Mouse (Mus musculus) kidney, postnatal 4 days (tissue): ENCODE measurements around the gene D230025D16Rik.
A peak's percentile ranks its signal among the peaks of the same experiment; 100 is the strongest.

Experiments used
- DNase-seq, 2 experiments: peaks; one replicate each; pipeline ENCODE4 v3.0.0; 2021; ENCODE audit warnings: mixed read lengths in 2 of 2

Gene D230025D16Rik

GRCm38 (mm10) chr8:105293405-105293804 is 68.5 kb downstream of the D230025D16Rik start:
- DNase-seq = no peak

GRCm38 (mm10) chr8:105294776-105295175 is 69.8 kb downstream of the D230025D16Rik start:
- no peak for DNase-seq

DNA sequence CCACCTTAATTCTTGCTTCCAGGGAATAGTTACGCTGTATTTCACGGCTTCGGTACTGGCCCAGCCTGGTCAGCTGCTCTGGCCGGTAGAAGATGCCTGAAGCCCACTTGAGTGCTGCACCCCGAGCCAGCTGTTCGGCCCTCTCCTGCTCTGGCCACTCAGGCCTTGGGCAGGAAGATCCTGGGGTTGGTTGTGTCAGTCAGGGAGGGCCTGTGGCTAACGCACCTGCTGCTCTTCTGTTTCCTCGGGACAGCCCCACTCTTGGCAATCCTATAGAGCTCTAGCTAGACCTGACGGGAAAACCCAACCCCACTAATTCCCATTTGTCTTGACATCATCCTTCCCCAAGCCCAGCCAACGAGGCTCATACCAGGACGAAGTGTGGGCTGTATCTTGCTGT is 70.3 kb downstream of the D230025D16Rik start:
- no peak for DNase-seq

DNA sequence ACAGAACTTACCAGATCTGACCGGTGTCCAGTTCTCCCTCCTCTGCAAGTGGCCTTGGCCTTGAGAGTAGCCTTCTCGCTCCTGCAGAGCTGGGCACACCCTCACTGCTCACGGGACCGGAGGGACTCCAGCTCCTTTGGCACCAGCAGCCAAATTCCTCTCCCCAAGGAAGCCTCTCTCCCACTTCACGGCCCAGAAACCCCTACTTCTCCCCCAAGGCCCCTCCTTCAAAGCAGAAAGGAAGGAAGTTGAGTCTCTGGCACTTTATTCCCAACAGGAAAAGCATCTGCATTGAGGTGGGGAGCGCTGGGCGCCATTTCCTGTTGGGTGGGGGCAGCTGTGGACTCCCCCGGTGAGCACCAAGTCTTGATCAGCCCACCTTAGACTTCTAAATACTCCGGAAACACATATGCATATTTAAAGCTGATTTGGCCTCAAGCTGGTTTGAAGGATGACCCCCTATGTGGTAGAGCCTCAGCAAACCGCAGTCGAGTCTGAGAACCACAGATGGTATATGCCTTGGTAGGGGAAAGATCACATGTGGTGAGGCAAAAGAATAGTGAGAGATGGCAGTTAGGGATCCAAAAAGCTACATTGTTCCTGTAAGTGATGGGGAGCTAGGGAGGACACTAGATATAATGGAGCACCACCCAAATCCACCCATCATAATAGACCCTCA is 71.1 kb downstream of the D230025D16Rik start, which contains the start of gene Exoc3l:
Exoc3l (minus strand) TSS at position 207 of the 679 bp plus-strand sequence.
- DNase-seq = peak in 1 of 2 experiments; percentile 54

- DNase-seq = peak; percentile 93 to 96
Measured at GRCm38 (mm10) chr8:105297511-105298192, 72.7 kb downstream of the D230025D16Rik start, which contains the start of gene E2f4. E2f4 (plus strand) TSS chr8:105297663.

DNA sequence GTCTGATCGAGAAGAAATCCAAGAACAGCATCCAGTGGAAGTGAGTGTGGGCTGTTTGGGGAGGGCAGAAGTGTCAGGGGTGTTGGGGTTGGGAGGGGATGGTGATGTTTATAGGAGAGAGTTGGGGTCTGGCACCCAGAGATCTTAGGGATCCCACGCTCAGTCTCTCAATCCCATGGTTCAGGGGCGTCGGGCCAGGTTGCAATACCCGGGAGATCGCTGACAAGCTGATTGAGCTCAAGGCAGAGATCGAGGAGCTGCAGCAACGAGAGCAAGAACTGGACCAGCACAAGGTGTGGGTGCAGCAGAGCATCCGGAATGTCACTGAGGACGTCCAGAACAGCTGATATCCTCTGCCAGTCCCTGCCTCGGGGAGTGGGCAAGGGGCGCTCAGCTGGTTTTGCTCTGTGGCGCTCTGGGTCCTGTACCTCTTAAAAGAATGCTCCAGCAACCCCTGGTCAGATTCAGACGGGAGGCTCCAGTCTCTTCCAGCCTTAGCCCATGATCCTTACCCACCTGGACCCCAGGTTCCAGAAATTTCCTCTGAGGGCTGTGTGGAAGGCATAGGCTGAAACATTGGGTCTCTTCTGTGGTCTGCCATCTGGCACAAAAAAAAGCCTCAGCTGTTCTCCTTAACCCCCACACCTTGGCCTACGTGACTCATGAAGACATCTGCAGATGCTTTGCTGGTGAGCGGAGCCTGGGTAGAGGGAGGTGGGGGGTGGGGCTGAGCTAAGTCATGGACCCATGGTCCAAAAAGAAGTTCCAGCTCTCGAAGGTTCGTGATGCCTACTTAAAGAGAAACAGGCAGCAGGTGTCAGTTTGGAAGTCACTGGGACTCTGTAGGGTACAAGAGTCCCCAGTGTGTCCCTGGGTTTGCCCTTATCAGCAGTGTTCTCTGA is 73.7 kb downstream of the D230025D16Rik start:
- DNase-seq = no peak

GRCm38 (mm10) chr8:105299962-105300361 is 75.0 kb downstream of the D230025D16Rik start:
- no peak for DNase-seq
